Mouse (Mus musculus) C2C12 (cell line): ENCODE data around the gene Cox5a. TPM values are rescaled to one million over a fixed set of nuclear protein-coding genes. Genes with fewer than 3 reads are reported as not detected.

Source experiments
- H3K27me3 ChIP-seq: one replicate; pipeline ENCODE4 v1.6.1; 2011; ENCODE audit not compliant: control insufficient read depth, insufficient read depth, insufficient read length
- H3K36me3 ChIP-seq: one replicate; pipeline ENCODE4 v1.6.1; 2011; ENCODE audit not compliant: control insufficient read depth, insufficient read depth
- H3K4me3 ChIP-seq: one replicate; pipeline ENCODE4 v1.5.1; 2011; ENCODE audit warnings: mild to moderate bottlenecking, control low read depth; ENCODE audit not compliant: poor library complexity, insufficient read depth, severe bottlenecking
- H3K79me2 ChIP-seq: one replicate; pipeline ENCODE4 v1.6.1; 2011; ENCODE audit not compliant: control insufficient read depth, insufficient read depth
- H3K79me3 ChIP-seq: one replicate; pipeline ENCODE4 v1.6.1; 2011; ENCODE audit warnings: low read depth, control low read depth
- H3ac ChIP-seq: one replicate; pipeline ENCODE3; 2011; ENCODE audit warnings: low read depth; ENCODE audit not compliant: control insufficient read depth, insufficient read length
- CEBPB ChIP-seq: IDR thresholded peaks from one replicate; pipeline ENCODE4 v1.6.1; 2011; ENCODE audit warnings: low read depth, mild to moderate bottlenecking, control low read depth, moderate library complexity
- CTCF ChIP-seq: IDR thresholded peaks from one replicate; pipeline ENCODE4 v1.5.1; 2011; ENCODE audit not compliant: control insufficient read depth, insufficient read depth, insufficient read length
- FOSL1 ChIP-seq: IDR thresholded peaks from one replicate; pipeline ENCODE4 v1.8.0; 2011; ENCODE audit warnings: mild to moderate bottlenecking, low read length; ENCODE audit not compliant: poor library complexity, insufficient read depth, severe bottlenecking
- MAX ChIP-seq: IDR thresholded peaks from one replicate; pipeline ENCODE4 v1.6.1; 2011; ENCODE audit warnings: mild to moderate bottlenecking, control low read depth
- MYOD1 ChIP-seq: IDR thresholded peaks from one replicate; pipeline ENCODE4 v1.6.1; 2011; ENCODE audit warnings: low read depth; ENCODE audit not compliant: control insufficient read depth, insufficient read length
- MYOG ChIP-seq: IDR thresholded peaks from one replicate; pipeline ENCODE4 v1.6.1; 2011; ENCODE audit not compliant: control insufficient read depth, insufficient read length; ENCODE audit errors: extremely low read depth
- USF1 ChIP-seq: IDR thresholded peaks from one replicate; pipeline ENCODE4 v1.6.1; 2011; ENCODE audit warnings: low read depth, mild to moderate bottlenecking, control low read depth, moderate library complexity
- polyA plus RNA-seq: library from polyadenylated mRNA; unstranded; fragments of >200 nt; fragmentation: generic; extraction: Trizol; gene quantifications from one replicate; pipeline ENCODE4 v1.2.1, GENCODE M21; 2012; ENCODE audit warnings: missing spikeins

Cox5a gene
- polyA plus RNA-seq, 1 experiment, result 630 TPM

GRCm38 (mm10) chr9:57560263-57560662, 39.2 kb downstream of the Cox5a start:
- peak overlapping the region; percentile 40 for H3ac ChIP-seq
- no peak for TF ChIP-seq CTCF
- no peaks in the 10 kb centered on the region for H3K36me3 ChIP-seq
- H3K79me2 ChIP-seq, result peaks cover 42% of the 10 kb centered on the region
- no peaks in the 10 kb centered on the region for H3K27me3 ChIP-seq
- peaks cover 3% of the 10 kb centered on the region for H3K79me3 ChIP-seq
- peak overlapping the region; percentile 42 for H3K4me3 ChIP-seq

GRCm38 (mm10) chr9:57560861-57561710, 40.0 kb downstream of the Cox5a start, which contains the start of gene Scamp2:
Gene Scamp2 (plus strand): TSS chr9:57560943.
- Histone ChIP-seq H3K79me3 (peaks cover 3% of the 10 kb centered on the region), H3ac (peak within 1 kb of the TSS; percentile 56), H3K36me3 (no peaks in the 10 kb centered on the region), H3K4me3 (peak within 1 kb of the TSS; percentile 42), H3K27me3 (no peaks in the 10 kb centered on the region), H3K79me2 (peaks cover 49% of the 10 kb centered on the region)
- no peak for TF ChIP-seq MYOG
- TF ChIP-seq MYOD1, result no peak
- TF ChIP-seq USF1, result no peak
- TF ChIP-seq CTCF, result no peak
- no peak for TF ChIP-seq CEBPB

GRCm38 (mm10) chr9:57561711-57562099, 40.6 kb downstream of the Cox5a start:
- Histone ChIP-seq H3K4me3 (peak overlapping the region; percentile 42), H3ac (no peak overlapping the region), H3K36me3 (no peaks in the 10 kb centered on the region), H3K79me2 (peaks cover 53% of the 10 kb centered on the region), H3K79me3 (peaks cover 3% of the 10 kb centered on the region), H3K27me3 (no peaks in the 10 kb centered on the region)
- TF ChIP-seq MYOD1 (peak; percentile 59), FOSL1 (no peak), CTCF (no peak), USF1 (no peak), CEBPB (no peak)

- peak overlapping the region; percentile 6 for H3ac ChIP-seq
- H3K79me2 ChIP-seq, result peaks cover 53% of the 10 kb centered on the region
- TF ChIP-seq MYOD1, result no peak
- TF ChIP-seq CEBPB, result no peak
- TF ChIP-seq MYOG, result no peak
- TF ChIP-seq CTCF, result no peak
- TF ChIP-seq FOSL1, result no peak
- TF ChIP-seq MAX, result no peak
- no peak for TF ChIP-seq USF1
- peaks cover 3% of the 10 kb centered on the region for H3K79me3 ChIP-seq
- peaks cover 2% of the 10 kb centered on the region for H3K36me3 ChIP-seq
- H3K27me3 ChIP-seq, result no peaks in the 10 kb centered on the region
- H3K4me3 ChIP-seq, result no peak overlapping the region
These were observed 41.9 kb downstream of the Cox5a start for GRCm38 (mm10) chr9:57562896-57563372.

- TF ChIP-seq MAX (no peak), USF1 (no peak), CEBPB (no peak), CTCF (no peak), MYOG (no peak), FOSL1 (no peak)
- Histone ChIP-seq H3K27me3 (no peaks in the 10 kb centered on the region), H3K79me2 (peaks cover 53% of the 10 kb centered on the region), H3K4me3 (no peak overlapping the region), H3K36me3 (peaks cover 17% of the 10 kb centered on the region), H3ac (no peak overlapping the region), H3K79me3 (peaks cover 3% of the 10 kb centered on the region)
These were observed 43.5 kb downstream of the Cox5a start for GRCm38 (mm10) chr9:57564609-57565008.

- Histone ChIP-seq H3K27me3 (no peaks in the 10 kb centered on the region), H3K4me3 (no peak overlapping the region), H3K79me3 (peaks cover 3% of the 10 kb centered on the region), H3ac (no peak overlapping the region), H3K36me3 (peaks cover 22% of the 10 kb centered on the region), H3K79me2 (peaks cover 53% of the 10 kb centered on the region)
- no peak for TF ChIP-seq USF1
These were observed 44.7 kb downstream of the Cox5a start for GRCm38 (mm10) chr9:57565741-57566221.
